Mouse (Mus musculus) liver, embryonic 14.5 days (tissue): ENCODE measurements at regions not wholly inside any gene's neighbourhood (a gene's known extent, or its start where the extent isn't known, plus 50 kb on each side); places are given as distances from the start of the nearest gene placed in this dataset.
A peak's percentile ranks its signal among the peaks of the same experiment; 100 is the strongest.

ENCODE experiments used
- CTCF ChIP-seq: IDR thresholded peaks from 2 replicates; pipeline ENCODE4 v1.5.1; 2016; ENCODE audit warnings: antibody characterized with exemption, low read depth, control low read depth
- EP300 ChIP-seq: IDR thresholded peaks from 2 replicates; pipeline ENCODE4 v1.6.1; 2016; ENCODE audit warnings: antibody characterized with exemption, low read depth

DNA sequence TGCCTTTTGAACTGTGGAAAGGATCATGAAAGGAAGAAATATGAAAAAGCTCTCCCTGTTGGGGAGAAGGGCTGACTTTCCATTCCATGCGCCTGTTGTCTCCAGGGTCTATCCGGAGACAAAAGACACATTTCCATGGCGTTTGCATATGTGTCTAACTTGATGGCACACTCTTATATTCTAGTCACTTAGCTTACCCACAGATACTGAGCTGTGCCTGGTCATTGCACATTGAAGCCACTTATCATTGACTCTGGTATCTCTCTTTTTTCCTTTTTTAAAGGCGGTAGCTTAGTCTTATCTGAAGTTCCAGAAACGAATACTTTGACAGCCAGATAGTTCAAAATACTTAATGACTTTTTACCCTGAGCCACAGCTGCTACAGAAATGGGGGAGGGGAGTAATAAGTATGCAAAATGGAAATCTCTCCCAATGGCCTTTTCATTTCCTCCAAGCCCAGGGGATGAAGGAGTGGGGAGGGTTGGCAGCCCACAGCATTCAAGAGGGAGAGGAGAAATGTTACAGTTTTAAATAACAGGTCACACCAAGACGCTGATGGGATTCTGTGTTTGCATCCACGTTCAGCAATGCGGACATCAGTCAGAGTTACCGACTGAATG, 137.9 kb upstream of the Slc35f3 start:
- TF ChIP-seq CTCF (no peak), EP300 (0 out of 2 replicates have a peak, but pooled peaks have one; percentile 34)
